Mouse (Mus musculus): Measurements from ENCODE around the gene Asb7. TPM values are rescaled to one million over a fixed set of nuclear protein-coding genes. Genes with fewer than 3 reads are reported as not detected.

The Asb7 gene
- polyA plus RNA-seq (2015; fragmentation: Nextera tagmentation; extraction: Ambion mirVana), result 11.9 and 12.5 TPM in 2 replicates

- Histone ChIP-seq H3K27ac (peak within 1 kb of the TSS; percentile 83), H3K4me1 (replicated peaks) (peaks cover 9% of the 10 kb centered on the region), H3K4me3 (replicated peaks) (peak within 1 kb of the TSS; percentile 86), H3K36me3 (no peaks in the 10 kb centered on the region), H3K9me3 (no peaks in the 10 kb centered on the region), H3K4me2 (replicated peaks) (peak within 1 kb of the TSS; percentile 89), H3K9ac (peak within 1 kb of the TSS; percentile 77), H3K27me3 (replicated peaks) (no peaks in the 10 kb centered on the region)
- WGBS, result under 1% methylated on average over 18 of the region's 18 CpGs
- no peak for ATAC-seq
Observed at GRCm38 (mm10) chr7:66689294-66689619, at the start of gene Asb7. Gene Asb7, minus strand, starts transcription at chr7:66689596.

GRCm38 (mm10) chr7:66737418-66737817, 48.0 kb upstream of the Asb7 start:
- WGBS, result 83% methylated on average over 4 of the region's 4 CpGs
- Histone ChIP-seq H3K9me3 (no peaks in the 10 kb centered on the region), H3K4me1 (replicated peaks) (peaks cover 5% of the 10 kb centered on the region; the same call in 1 of the 2 replicates), H3K9ac (no peak overlapping the region), H3K27me3 (replicated peaks) (no peaks in the 10 kb centered on the region), H3K4me3 (replicated peaks) (no peak overlapping the region), H3K36me3 (no peaks in the 10 kb centered on the region), H3K4me2 (replicated peaks) (no peak overlapping the region), H3K27ac (no peak overlapping the region)
- no peak for ATAC-seq

- H3K4me1 ChIP-seq (replicated peaks), result no peaks in the 10 kb centered on the region
- H3K36me3 ChIP-seq, result no peaks in the 10 kb centered on the region
- WGBS, result 76% methylated on average over 6 of the region's 6 CpGs
- H3K9ac ChIP-seq, result no peak overlapping the region
- H3K4me3 ChIP-seq (replicated peaks), result no peak overlapping the region
- no peak overlapping the region for H3K4me2 ChIP-seq (replicated peaks)
- H3K27ac ChIP-seq, result no peak overlapping the region
- H3K9me3 ChIP-seq, result no peaks in the 10 kb centered on the region
- ATAC-seq, result no peak
- no peaks in the 10 kb centered on the region for H3K27me3 ChIP-seq (replicated peaks)
Observed at GRCm38 (mm10) chr7:66734993-66735392, 45.6 kb upstream of the Asb7 start.

- Histone ChIP-seq H3K4me2 (replicated peaks) (no peak overlapping the region), H3K4me3 (replicated peaks) (no peak overlapping the region), H3K4me1 (replicated peaks) (no peaks in the 10 kb centered on the region), H3K9me3 (no peaks in the 10 kb centered on the region), H3K27me3 (replicated peaks) (no peaks in the 10 kb centered on the region), H3K9ac (no peak overlapping the region), H3K27ac (no peak overlapping the region), H3K36me3 (no peaks in the 10 kb centered on the region)
- no peak for ATAC-seq
- 88% methylated on average over 4 of the region's 4 CpGs for WGBS
Observed at GRCm38 (mm10) chr7:66734466-66734865, 45.1 kb upstream of the Asb7 start.

- Histone ChIP-seq H3K36me3 (no peaks in the 10 kb centered on the region), H3K4me3 (replicated peaks) (no peak overlapping the region), H3K9me3 (no peaks in the 10 kb centered on the region), H3K27me3 (replicated peaks) (no peaks in the 10 kb centered on the region), H3K27ac (no peak overlapping the region), H3K4me2 (replicated peaks) (no peak overlapping the region), H3K4me1 (replicated peaks) (no peaks in the 10 kb centered on the region), H3K9ac (no peak overlapping the region)
- no peak for ATAC-seq
- 96% methylated on average over 11 of the region's 11 CpGs for WGBS
Observed at GRCm38 (mm10) chr7:66733882-66734281, 44.5 kb upstream of the Asb7 start.

GRCm38 (mm10) chr7:66733431-66733830, 44.0 kb upstream of the Asb7 start:
- Histone ChIP-seq H3K9ac (no peak overlapping the region), H3K27me3 (replicated peaks) (no peaks in the 10 kb centered on the region), H3K4me3 (replicated peaks) (no peak overlapping the region), H3K9me3 (no peaks in the 10 kb centered on the region), H3K4me2 (replicated peaks) (no peak overlapping the region), H3K36me3 (no peaks in the 10 kb centered on the region), H3K4me1 (replicated peaks) (no peaks in the 10 kb centered on the region), H3K27ac (no peak overlapping the region)
- 94% methylated on average over 17 of the region's 17 CpGs for WGBS
- no peak for ATAC-seq

GRCm38 (mm10) chr7:66729232-66729631, 39.8 kb upstream of the Asb7 start:
- 82% methylated on average over 2 of the region's 2 CpGs for WGBS
- no peaks in the 10 kb centered on the region for H3K4me1 ChIP-seq (replicated peaks)
- no peaks in the 10 kb centered on the region for H3K27me3 ChIP-seq (replicated peaks)
- no peak for ATAC-seq
- H3K4me2 ChIP-seq (replicated peaks), result no peak overlapping the region
- no peak overlapping the region for H3K9ac ChIP-seq
- H3K4me3 ChIP-seq (replicated peaks), result no peak overlapping the region
- no peaks in the 10 kb centered on the region for H3K36me3 ChIP-seq
- no peaks in the 10 kb centered on the region for H3K9me3 ChIP-seq
- H3K27ac ChIP-seq, result no peak overlapping the region

- H3K4me3 ChIP-seq (replicated peaks), result no peak overlapping the region
- WGBS, result 95% methylated on average over 6 of the region's 6 CpGs
- no peaks in the 10 kb centered on the region for H3K9me3 ChIP-seq
- no peaks in the 10 kb centered on the region for H3K36me3 ChIP-seq
- H3K4me1 ChIP-seq (replicated peaks), result no peaks in the 10 kb centered on the region
- no peak overlapping the region for H3K9ac ChIP-seq
- no peak overlapping the region for H3K27ac ChIP-seq
- H3K4me2 ChIP-seq (replicated peaks), result no peak overlapping the region
- H3K27me3 ChIP-seq (replicated peaks), result no peaks in the 10 kb centered on the region
- ATAC-seq, result no peak
Observed at GRCm38 (mm10) chr7:66728072-66728471, 38.7 kb upstream of the Asb7 start.

- Histone ChIP-seq H3K4me2 (replicated peaks) (no peak overlapping the region), H3K9me3 (no peaks in the 10 kb centered on the region), H3K4me3 (replicated peaks) (no peak overlapping the region), H3K27me3 (replicated peaks) (no peaks in the 10 kb centered on the region), H3K4me1 (replicated peaks) (no peaks in the 10 kb centered on the region), H3K27ac (no peak overlapping the region), H3K9ac (no peak overlapping the region), H3K36me3 (no peaks in the 10 kb centered on the region)
- ATAC-seq, result no peak
- 81% methylated on average over 6 of the region's 6 CpGs for WGBS
Observed at GRCm38 (mm10) chr7:66724954-66725353, 35.6 kb upstream of the Asb7 start.

GRCm38 (mm10) chr7:66724514-66724913, 35.1 kb upstream of the Asb7 start:
- no peak overlapping the region for H3K9ac ChIP-seq
- no peaks in the 10 kb centered on the region for H3K9me3 ChIP-seq
- 89% methylated on average over 4 of the region's 4 CpGs for WGBS
- H3K36me3 ChIP-seq, result no peaks in the 10 kb centered on the region
- H3K4me2 ChIP-seq (replicated peaks), result no peak overlapping the region
- no peak overlapping the region for H3K27ac ChIP-seq
- no peaks in the 10 kb centered on the region for H3K27me3 ChIP-seq (replicated peaks)
- ATAC-seq, result no peak
- H3K4me3 ChIP-seq (replicated peaks), result no peak overlapping the region
- no peaks in the 10 kb centered on the region for H3K4me1 ChIP-seq (replicated peaks)

GRCm38 (mm10) chr7:66711166-66711565, 21.8 kb upstream of the Asb7 start:
- no peaks in the 10 kb centered on the region for H3K4me1 ChIP-seq (replicated peaks)
- no peak overlapping the region for H3K4me3 ChIP-seq (replicated peaks)
- no peak overlapping the region for H3K27ac ChIP-seq
- WGBS, result 34% methylated on average over 2 of the region's 2 CpGs
- no peak overlapping the region for H3K4me2 ChIP-seq (replicated peaks)
- H3K9ac ChIP-seq, result no peak overlapping the region
- H3K36me3 ChIP-seq, result 0 out of 2 replicates have a peak, but pooled peaks cover 7% of the 10 kb centered on the region
- ATAC-seq, result no peak
- H3K9me3 ChIP-seq, result no peaks in the 10 kb centered on the region
- no peaks in the 10 kb centered on the region for H3K27me3 ChIP-seq (replicated peaks)

GRCm38 (mm10) chr7:66704631-66705030, 15.2 kb upstream of the Asb7 start:
- Histone ChIP-seq H3K27ac (no peak overlapping the region), H3K4me3 (replicated peaks) (no peak overlapping the region), H3K9me3 (no peaks in the 10 kb centered on the region), H3K4me2 (replicated peaks) (no peak overlapping the region), H3K27me3 (replicated peaks) (no peaks in the 10 kb centered on the region), H3K36me3 (peaks cover 3% of the 10 kb centered on the region; the same call in 1 of the 2 replicates), H3K9ac (no peak overlapping the region), H3K4me1 (replicated peaks) (no peaks in the 10 kb centered on the region)
- WGBS, result 94% methylated on average over 3 of the region's 3 CpGs
- no peak for ATAC-seq

- 89% methylated on average over 7 of the region's 7 CpGs for WGBS
- Histone ChIP-seq H3K4me3 (replicated peaks) (no peak overlapping the region), H3K4me2 (replicated peaks) (no peak overlapping the region), H3K27ac (no peak overlapping the region), H3K4me1 (replicated peaks) (no peaks in the 10 kb centered on the region), H3K9ac (no peak overlapping the region), H3K27me3 (replicated peaks) (no peaks in the 10 kb centered on the region), H3K36me3 (peaks cover 3% of the 10 kb centered on the region; the same call in 1 of the 2 replicates), H3K9me3 (no peaks in the 10 kb centered on the region)
- no peak for ATAC-seq
Observed at GRCm38 (mm10) chr7:66702721-66703120, 13.3 kb upstream of the Asb7 start.
